Mouse (Mus musculus): ENCODE measurements at regions not wholly inside any gene's neighbourhood (a gene's known extent, or its start where the extent isn't known, plus 50 kb on each side); places are given as distances from the start of the nearest gene placed in this dataset.

DNA sequence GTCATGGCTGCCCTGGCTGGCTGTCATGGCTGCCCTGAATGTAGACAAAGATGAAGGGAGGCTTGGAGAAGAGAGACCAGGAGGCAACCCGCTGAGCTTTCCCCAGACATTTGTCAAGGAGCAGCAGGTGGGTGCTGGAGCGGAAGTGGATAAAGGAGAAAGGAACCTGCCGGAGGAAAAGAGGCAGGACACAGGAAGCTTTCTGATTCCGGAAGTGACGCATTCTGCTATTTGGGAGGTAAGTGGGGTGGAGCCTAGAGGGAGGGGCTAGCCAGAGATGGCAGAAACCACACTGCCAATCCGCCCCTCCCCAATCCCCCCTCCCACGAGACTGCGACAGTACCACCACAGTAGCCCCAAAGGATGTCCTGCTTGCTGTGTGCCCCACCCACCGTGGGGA lies 80.1 kb downstream of the Gm572 start:
- no peak for DNase-seq

DNA sequence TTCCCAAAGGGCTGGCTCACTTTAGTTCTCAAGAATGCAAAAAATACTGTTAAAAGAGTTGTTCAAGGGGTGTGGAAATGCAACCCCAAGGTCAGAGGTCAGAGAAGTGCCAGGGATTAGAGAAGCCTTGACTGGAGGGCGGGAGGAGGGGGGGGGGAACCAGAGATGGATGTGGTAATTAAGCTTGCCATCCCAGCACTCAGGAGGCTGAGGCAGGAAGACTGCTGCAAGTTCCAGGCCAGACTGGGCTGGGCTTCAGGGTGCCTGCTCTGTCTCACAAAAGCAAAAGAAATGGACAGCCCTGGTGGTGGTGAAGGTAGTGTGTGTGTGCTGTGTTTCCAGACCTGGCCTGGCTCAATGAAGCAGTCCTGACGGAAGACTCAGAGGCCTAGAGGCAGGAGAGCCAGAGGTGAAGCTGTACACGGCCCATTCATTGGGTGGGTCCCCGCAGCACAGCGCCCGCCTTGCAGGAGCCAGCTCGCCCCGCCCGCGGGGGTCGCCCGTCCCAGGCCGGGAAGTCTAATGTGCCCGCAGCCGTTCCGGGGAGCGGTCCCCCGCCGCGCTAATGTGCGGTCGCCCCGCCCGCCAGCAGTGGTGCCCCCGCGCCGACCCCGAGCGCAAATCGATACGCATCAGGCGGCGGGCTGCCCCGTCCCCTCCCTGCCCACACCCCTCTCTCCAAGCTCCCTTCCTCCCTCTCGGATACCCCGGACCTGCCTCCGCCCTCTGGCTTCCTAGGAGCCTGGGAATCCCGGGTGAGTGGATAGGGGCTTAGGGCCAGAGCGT lies 80.1 kb upstream of the Casz1 start:
- no peak for DNase-seq

DNA sequence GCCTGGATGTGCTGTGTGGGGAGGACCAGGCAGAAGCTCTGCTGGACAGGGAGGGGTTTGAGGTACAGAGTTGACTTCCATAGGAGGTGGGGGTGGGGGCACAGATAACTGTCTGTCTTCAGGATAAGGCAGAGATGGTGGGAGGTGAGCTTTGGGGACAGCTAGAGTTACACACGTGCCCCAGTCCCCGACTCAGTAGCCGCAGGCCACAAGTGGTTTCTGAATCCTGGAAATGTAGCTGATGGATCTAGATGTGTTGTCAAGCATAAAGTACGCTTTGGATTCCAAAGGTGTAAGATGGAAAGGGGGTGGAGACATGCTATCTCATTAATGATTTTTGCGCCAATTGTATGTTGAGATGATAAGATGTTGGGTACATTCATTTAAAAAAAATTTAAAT lies 75.4 kb upstream of the Casz1 start:
- no peak for DNase-seq

DNA sequence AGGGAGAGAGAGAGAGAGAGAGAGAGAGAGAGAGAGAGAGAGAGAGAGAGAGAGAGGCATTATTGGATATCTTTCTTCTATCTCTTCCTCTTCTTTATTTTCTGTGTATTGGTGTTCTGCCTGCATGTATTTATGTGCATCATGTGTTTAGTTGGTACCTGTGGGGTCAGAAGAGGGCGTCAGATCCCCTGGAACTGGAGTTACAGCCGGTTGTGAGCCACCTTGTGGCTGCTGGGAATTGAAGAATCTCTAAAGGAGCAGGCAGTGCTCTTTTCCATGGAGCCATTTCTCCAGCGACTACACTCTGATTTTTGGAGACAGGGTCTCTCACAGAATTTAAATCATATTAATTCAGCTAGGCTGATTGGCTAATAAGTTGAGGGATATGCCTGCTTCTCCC lies 72.6 kb upstream of the Casz1 start:
- DNase-seq: no peak

DNA sequence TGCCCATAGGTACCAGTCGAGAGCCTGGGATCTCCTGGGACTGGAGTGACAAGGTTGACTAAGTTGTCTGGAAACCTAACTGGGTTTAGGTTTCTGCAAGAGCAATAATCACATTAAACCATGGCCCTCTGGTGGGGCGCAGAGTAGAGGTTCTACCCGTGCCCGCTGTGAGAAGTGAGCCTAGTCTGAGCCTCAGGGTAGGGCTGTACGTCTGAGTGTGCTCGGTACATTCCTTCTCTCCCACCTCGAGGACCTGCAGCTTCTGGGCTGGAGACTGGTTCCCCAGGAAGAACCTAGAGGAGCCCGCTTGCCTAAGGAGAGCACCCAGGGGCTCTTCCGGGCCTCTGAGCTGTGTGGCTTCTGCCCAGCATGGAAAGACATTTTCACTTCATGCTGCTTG lies 70.2 kb upstream of the Casz1 start:
- DNase-seq: no peak

DNA sequence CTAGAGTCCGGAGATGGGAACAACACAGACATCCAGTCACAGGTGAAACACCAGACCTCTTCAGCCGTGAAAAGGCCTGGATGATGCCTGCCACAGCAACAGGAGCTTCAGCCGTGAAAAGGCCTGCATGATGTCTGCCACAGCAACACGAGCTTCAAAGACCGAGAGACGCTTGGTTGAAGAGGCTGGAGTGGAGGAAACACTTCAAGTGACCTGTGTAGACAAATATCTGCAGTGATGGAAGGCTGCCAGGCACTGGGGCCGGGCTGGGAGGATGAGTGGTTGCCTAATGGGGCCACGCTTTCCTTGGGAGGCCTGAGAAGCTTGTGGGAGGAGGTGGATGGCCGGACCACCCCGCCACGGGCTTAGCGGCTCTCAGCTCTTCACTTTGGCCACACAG lies 69.7 kb upstream of the Casz1 start:
- DNase-seq: no peak

DNA sequence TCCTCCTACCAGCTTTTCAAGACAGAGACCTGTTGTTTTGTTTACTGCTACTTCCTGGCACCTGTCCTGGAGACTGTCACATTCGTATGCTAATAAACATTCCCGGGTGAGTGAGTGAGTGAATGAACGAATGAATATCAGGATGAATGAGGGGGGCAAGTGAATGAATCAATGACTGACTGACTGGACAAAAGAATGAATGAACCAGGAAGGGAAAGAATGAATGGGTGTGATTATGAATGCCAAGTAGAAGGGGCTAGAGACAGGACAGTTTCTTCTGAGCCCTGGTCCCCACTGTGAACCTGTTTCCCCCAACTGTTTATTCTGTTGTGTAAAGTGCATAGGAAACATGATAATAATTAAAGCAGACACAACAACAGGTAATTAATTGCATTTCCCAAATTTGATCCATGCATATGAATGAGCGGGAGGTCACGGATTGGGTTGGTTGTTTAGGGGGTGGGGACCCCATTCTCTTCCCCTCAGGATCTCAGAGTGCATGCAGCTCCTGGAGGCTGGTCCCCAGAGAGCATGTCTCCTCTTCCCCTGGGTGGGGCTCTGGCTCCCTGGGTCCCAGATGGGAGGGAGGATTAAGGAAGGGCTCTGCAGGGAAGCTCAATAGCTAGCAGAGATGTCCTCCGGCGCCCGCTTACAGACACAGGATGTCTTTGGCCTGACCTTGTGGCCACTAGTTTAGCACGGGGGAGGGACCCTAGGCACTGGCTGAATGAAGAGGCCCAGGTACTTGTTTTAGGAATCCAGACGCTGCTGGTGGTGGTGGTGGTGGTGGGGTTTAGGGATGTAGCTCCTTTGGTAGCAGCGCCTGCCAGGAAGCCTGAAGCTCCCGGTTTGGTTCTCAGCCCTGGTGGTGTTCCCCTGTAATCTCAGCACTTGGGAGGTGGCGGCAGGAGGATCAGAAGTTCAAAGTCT lies 65.4 kb upstream of the Casz1 start:
- no peak for DNase-seq

DNA sequence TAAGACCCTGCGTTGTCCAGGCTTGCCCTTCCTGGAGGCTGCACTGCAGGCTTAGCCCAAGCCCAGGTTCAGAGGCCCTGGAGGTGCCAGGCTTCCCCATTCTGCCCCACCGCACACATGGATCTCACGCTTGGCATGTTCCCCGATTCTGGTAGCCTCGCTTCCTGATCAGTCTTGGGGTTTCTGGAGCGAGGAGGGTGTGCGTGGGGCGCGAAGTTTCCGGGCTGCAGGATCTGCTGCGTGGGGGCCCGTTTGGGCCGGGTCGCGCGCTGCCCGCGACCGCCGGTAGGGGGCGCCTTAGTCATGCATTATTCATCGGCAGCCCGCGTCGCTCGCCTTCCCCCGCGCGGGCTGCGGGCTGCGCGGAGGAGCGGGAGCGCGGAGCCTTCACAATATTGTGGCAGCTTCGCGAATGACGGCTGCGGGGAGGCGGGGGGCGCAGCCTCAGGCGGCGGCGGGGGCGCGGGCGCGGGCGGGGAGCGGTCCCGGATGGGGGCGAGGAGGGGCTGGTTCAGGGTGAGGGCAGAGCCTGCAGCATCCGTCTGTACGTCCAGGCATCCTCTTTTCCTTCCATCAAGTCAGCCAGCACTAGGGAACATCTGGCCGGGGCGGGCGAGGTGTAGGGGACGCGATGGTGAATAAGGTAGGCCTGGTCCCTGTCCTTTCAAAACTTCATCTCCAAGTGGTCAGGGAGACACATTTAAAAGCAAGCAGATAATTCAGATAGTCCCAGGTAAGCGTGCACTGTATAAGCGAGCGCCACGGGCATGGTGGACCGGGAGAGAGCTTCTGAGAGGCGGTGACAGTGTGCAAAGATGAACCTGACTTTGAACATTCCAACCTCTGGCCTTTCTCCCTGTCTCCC lies 61.4 kb upstream of the Casz1 start:
- peak; percentile 53 to 63 for DNase-seq

DNA sequence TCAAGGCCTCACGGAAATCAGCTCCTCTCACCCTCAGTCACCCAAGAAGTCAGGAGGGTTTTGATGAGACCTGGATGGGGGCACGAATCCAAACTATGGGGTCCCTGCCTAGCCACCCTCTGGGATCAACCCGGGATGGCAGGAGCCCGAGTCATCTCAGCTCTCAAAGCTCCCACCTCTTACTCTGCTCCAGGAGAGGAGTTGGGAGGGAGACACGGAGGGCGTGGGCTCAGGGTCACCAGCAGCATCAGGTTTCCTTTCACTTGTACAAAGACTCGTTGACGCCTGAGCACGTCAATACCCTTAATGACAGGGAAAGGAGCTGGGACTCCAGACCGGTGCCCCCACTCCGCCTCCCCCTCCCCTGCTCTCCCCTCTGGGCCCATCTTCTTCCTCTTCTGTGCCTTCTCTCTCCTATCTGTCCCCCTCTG lies 60.8 kb upstream of the Casz1 start:
- no peak for DNase-seq

DNA sequence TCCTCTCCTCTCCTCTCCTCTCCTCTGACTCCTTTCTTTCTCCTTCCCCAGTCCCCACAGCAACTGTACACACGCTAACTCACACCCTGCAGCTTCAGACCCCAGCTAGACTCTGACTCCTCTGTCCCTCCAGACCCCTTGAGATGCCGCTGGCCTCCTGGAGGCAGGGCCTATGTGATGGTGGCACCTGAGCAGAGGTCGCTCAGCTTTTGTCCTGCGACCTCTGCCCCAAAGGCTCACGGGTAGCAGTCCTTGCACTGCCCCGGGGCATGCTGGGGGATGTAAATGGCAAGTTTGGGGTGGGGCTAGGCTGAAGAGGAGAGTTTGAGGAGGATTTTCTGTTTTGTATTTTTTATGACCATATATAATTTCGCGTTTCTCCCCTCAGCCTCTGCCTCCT lies 60.2 kb upstream of the Casz1 start:
- no peak for DNase-seq

DNA sequence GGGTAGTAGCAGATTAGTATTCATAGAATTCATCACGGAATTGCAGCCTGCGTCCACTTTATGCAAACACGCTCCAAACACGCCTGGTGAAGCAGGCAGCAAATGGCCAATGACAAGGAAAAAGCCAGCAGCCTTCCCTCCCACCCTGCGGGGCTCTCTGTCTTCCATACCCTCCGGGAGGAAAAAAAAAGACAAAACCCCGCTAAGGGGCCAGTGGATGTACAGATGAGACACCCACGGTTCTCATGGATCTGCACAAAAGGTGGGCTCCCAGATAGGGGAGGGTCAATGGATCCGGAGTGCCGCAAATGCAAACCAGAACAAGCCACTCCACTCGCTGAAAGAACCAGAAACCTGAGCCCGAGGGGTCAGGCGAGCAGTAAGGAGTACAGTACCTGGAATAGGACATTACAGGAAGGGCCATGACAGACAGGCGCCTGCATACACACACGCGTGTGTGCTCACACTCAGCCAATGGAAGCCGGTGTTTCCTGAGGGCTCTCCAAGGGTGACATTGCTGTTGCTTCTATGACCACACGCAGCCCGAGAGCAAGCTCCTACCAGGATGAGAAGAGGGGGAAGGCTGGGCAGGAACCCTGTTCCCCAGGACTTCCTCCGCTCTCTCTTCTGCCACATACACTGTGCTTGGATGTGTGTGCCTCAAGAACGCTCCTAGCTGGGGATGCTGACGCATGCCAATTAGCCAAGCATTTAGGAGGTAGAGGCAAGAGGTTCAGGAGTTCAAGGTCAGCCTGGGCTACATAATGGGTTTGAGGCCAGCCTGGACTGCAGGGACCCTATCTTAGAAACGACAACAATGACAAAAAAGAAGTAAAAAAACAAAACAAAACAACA lies 57.5 kb upstream of the Casz1 start:
- no peak for DNase-seq

DNA sequence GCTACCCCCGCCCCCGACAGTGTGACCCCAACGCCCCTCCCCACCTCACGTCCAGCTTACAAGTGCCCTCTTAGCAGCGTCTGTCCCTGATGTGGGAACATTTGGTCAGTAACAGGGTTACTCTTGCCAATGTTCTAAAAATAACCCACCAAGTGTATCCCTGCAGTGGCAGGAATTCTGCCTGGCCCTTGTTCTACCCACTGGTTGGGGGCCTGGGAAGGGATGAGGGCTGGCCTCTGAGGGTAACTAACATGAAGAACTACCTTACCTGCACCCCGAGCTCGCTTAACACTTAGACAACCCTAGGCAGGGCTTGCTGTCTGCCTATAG lies 56.9 kb upstream of the Casz1 start:
- DNase-seq: no peak

DNA sequence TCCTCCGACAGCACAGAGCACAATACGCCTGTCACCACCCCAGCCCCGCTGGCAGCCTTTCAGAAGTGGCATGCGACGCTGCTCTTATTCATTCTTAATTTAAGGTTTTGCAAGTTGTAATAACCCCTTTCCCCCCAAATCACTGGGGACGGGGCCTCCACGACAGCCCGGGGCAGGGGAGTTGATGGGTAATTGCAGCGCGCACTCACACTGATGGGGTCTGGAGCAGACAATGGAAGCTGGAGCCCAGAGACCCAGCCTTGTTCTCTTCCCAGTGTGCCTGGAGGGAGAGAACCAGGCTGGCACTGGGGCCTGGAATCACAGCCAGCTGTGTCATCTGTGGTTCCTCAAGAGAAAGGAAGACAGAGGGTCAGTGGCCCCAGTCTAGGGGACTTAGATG lies 54.2 kb upstream of the Casz1 start:
- no peak for DNase-seq

DNA sequence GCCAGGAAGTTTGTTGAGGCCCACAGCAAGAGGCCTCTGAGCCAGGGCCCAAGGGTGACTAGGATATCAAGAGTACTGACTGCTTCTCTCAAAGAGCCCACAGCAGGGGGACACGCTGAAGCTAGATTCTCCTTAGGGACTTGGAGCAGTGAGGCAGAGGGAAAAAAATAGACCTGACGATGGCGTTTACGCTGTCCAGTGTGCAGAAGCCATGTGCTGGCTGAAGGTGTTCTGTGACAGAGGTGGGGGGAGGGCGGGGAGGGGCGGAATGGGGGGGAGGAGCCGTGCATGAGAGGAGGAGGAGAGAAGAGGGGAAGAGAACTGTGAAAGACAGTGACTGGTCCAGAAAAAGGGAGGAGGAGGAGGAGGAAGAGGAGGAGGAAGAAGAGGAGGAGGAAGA lies 52.6 kb upstream of the Casz1 start:
- no peak for DNase-seq

DNA sequence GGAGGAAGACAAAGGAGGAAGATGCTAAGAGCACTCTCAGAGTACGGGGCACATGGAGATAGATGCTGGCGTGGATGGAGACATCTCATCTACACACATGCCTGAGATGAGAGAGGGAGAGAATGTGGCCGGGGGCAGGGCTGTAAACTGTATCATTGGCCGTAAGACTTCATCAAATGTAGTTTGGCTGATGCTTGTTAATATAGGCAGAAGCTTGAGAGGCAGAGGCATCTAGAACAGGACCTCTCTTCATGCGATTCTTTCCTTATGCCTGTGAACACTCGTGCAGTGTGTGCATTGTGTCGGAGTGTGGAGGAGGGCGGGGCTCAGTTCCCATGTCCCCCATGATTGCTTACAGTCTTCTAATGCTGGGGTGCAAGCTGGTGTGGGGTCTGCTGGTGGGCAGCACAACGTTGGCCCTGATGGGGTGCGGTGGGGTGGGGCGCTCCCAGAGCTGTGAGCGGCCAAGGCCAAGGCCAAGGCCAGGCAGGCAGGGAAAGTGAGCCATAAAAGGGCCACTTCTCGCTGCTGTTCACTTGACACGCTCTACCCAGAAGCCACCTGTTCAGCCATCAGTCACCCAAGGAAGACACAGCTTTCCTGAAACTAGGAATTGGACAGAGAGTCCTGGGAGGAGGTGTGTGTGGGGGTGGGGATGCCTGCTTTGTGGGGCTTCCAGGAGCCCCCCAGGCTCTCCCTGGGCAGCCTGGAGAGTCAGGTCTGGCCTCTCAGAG lies 51.7 kb upstream of the Casz1 start:
- no peak for DNase-seq

DNA sequence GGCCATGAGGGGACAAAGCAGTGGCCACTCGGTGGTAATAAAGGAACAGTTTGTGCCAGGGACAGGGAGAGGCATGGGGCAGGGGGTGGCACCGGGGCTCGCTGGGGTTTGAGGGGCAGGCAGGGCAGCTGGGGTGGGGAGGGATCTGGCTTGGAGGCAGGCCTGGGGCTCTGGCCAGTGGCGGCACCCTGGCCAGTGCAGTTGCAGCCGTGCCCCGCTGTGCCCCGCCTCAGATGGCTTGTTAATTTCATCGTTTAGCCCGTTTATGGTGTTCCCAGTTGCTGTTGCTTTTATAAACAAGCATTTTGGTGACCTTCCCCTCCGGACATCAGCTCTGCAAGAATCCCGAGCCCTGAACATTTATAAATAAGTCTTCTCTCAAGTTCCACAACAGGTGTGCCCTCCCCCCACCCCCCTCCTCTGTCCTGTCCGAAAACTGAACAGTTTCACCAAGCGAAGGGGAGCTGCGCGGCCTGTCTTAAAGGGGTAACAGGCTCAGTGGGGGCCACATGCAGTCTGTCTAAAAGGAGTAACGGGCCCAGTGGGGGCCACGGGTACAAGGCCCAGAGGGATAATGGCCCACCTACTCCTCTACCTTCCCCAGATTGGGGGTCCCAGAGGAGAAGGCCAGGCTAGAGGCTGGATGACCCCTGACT lies 51.0 kb upstream of the Casz1 start:
- DNase-seq: no peak

DNA sequence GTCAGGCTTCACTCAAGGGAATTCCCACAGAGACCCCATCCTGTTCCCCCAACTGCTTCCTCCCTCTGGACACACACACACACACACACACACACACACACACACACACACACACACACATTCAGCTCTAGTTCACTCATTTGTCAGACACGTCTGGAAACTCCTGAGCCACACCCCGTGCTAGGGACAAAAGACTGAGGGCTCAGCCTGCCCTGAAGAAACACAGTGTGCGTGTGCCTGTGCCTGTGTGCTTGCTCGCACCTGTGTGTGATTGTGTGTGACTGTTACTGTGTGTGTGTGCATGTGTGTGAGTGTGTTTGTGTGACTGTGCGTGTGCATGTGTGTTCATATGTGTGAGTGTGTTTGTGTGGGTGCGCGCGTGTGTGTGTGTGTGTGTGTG lies 50.4 kb upstream of the Casz1 start:
- no peak for DNase-seq
